Mouse (Mus musculus) ES-E14 (cell line): ENCODE results near the gene Egfem1. TPM values are rescaled to one million over a fixed set of nuclear protein-coding genes. Genes with fewer than 3 reads are reported as not detected.

Source experiments
- DNase-seq: peaks from one replicate; pipeline ENCODE4 v3.0.0-alpha.2; 2013; ENCODE audit warnings: low read depth, low spot score
- H3K27ac ChIP-seq: 2 replicates; pipeline ENCODE4 v1.5.1; 2012; ENCODE audit warnings: low read depth, mild to moderate bottlenecking, low read length, moderate library complexity, mixed read lengths; ENCODE audit not compliant: poor library complexity, insufficient read depth, severe bottlenecking
- H3K36me3 ChIP-seq: 2 replicates; pipeline ENCODE4 v1.6.1; 2012; ENCODE audit warnings: mild to moderate bottlenecking, low read length, moderate library complexity, mixed read lengths; ENCODE audit not compliant: control insufficient read depth, poor library complexity, insufficient read depth, severe bottlenecking
- H3K4me1 ChIP-seq, 2 experiments: fragments of 150-350 bp in 1 of 2; sonication (generic) in 1 of 2; 2 replicates each; pipeline ENCODE4 v1.6.1; 2012; ENCODE audit warnings: low read length in 2 of 2, mild to moderate bottlenecking in 1 of 2, mixed read lengths in 1 of 2; ENCODE audit not compliant: control insufficient read depth in 2 of 2, insufficient read depth in 2 of 2, poor library complexity in 1 of 2
- H3K4me3 ChIP-seq, 2 experiments: fragments of 150-350 bp in 1 of 2; sonication (generic) in 1 of 2; 2 replicates each; pipeline ENCODE4 v1.5.1; 2012; ENCODE audit warnings: low read length in 2 of 2, low read depth in 1 of 2, mild to moderate bottlenecking in 1 of 2, mixed read lengths in 1 of 2; ENCODE audit not compliant: insufficient read depth in 1 of 2, poor library complexity in 1 of 2, severe bottlenecking in 1 of 2
- H3K9ac ChIP-seq: 2 replicates; pipeline ENCODE4 v1.6.1; 2012; ENCODE audit warnings: low read depth, mild to moderate bottlenecking, low read length, mixed read lengths; ENCODE audit not compliant: poor library complexity, insufficient read depth, severe bottlenecking
- H3K9me3 ChIP-seq: fragments of 150-350 bp; sonication (generic); 2 replicates; pipeline ENCODE4 v1.6.1; 2012; ENCODE audit warnings: low read depth, mild to moderate bottlenecking, low read length; ENCODE audit not compliant: control insufficient read depth, insufficient read depth
- CHD2 ChIP-seq: IDR thresholded peaks from 2 replicates; pipeline ENCODE4 v1.6.1; 2014; ENCODE audit warnings: mild to moderate bottlenecking, low read depth, low read length, inconsistent platforms
- HCFC1 ChIP-seq: IDR thresholded peaks from 2 replicates; pipeline ENCODE4 v1.6.1; 2012; ENCODE audit warnings: low read length, inconsistent platforms, borderline replicate concordance; ENCODE audit not compliant: insufficient read depth
- MAFK ChIP-seq: IDR thresholded peaks from 2 replicates; pipeline ENCODE4 v1.6.1; 2014; ENCODE audit warnings: mild to moderate bottlenecking, low read depth, low read length, inconsistent platforms; ENCODE audit not compliant: insufficient read depth
- ZC3H11A ChIP-seq: IDR thresholded peaks from 2 replicates; pipeline ENCODE4 v1.6.1; 2012; ENCODE audit warnings: low read depth, mild to moderate bottlenecking, inconsistent platforms, low read length, borderline replicate concordance
- ZNF384 ChIP-seq: IDR thresholded peaks from 2 replicates; pipeline ENCODE4 v1.6.1; 2012; ENCODE audit warnings: low read depth, low read length, inconsistent platforms
- in situ Hi-C, 2 experiments: fragments of 600-800 bp; cut with MboI; formaldehyde crosslinking; loops; one replicate each; pipeline ENCODE4 v1.15.1; 2025; ENCODE audit warnings: low sequenced_read_pairs in 2 of 2, inconsistent platforms in 1 of 2; ENCODE audit not compliant: unreplicated experiment in 2 of 2
- total RNA-seq: library from RNA; depleted of rRNA; stranded (reverse); fragments of 300-350 nt; gene quantifications from 2 replicates; pipeline ENCODE4 v1.2.3, GENCODE M21; 2012

The Egfem1 gene
- total RNA-seq, 1 experiment = 0.18 TPM

- H3K9ac ChIP-seq = no peak overlapping the region
Observed at GRCm38 (mm10) chr3:29106016-29106723, 24.3 kb downstream of the Egfem1 start.

DNA sequence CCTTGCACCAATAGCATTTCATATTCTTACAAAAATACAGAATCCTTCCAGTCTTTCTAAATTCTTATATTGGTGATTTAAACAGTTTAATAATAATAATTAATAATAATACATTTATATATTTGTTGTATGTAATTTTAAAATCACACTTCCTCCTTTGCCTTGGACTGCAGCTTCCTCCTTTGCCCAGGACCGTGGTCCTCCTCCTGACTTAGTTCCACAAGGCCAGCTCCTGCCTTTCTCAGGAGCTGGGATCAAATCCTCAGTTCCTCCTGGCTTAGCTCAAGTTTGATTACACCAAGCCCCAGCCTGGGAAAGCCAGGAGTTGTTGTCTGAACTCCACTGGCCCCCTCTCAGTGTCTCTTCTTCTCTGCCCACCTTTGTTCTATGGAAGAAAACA lies 25.3 kb downstream of the Egfem1 start:
- no peak overlapping the region for H3K9ac ChIP-seq
- DNase-seq = no peak
- no peaks in the 10 kb centered on the region for H3K4me1 ChIP-seq
- H3K27ac ChIP-seq = no peak overlapping the region
- H3K9me3 ChIP-seq = no peaks in the 10 kb centered on the region
- in situ Hi-C loops = no loop called here
- TF ChIP-seq HCFC1 (no peak), MAFK (no peak), CHD2 (no peak), ZC3H11A (no peak), ZNF384 (no peak)
- no peaks in the 10 kb centered on the region for H3K36me3 ChIP-seq
- H3K4me3 ChIP-seq = no peak overlapping the region

More at GRCm38 (mm10) chr3:29106016-29106723, 24.3 kb downstream of the Egfem1 start:
- Histone ChIP-seq H3K4me1 (no peaks in the 10 kb centered on the region), H3K27ac (no peak overlapping the region), H3K9me3 (no peaks in the 10 kb centered on the region), H3K4me3 (no peak overlapping the region), H3K36me3 (no peaks in the 10 kb centered on the region)
- no peak for DNase-seq
- in situ Hi-C loops = no loop called here
- no peak for TF ChIP-seq ZC3H11A
- TF ChIP-seq MAFK = no peak

- Histone ChIP-seq H3K9me3 (no peaks in the 10 kb centered on the region), H3K36me3 (no peaks in the 10 kb centered on the region), H3K9ac (no peak overlapping the region), H3K4me1 (no peaks in the 10 kb centered on the region), H3K27ac (no peak overlapping the region), H3K4me3 (no peak overlapping the region)
- DNase-seq = no peak
- TF ChIP-seq ZNF384 (no peak), ZC3H11A (no peak), MAFK (no peak)
- in situ Hi-C loops = no loop called here
Observed at GRCm38 (mm10) chr3:29110321-29110720, 28.5 kb downstream of the Egfem1 start.

DNA sequence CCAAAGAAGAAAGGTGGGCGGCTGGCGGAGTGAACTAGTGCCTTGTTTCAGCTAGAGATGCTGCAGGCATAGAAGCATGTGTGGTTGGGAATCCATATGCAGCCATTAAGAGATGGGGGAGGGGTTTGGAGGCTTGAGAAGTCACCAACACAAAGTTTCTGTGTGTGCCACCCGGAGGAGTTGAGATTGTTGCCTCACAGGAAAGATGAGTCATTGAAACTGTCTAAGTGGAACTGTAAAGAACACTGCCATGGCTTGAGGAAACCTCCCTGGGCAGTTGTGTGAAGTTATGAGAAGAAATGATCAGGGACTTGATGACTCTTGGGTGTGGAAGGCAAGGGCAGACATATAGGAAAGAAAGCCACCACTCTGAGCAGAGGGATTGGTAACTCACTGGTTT lies 32.7 kb downstream of the Egfem1 start:
- Histone ChIP-seq H3K9ac (no peak overlapping the region), H3K27ac (no peak overlapping the region), H3K36me3 (no peaks in the 10 kb centered on the region), H3K4me3 (no peak overlapping the region), H3K4me1 (no peaks in the 10 kb centered on the region), H3K9me3 (no peaks in the 10 kb centered on the region)
- DNase-seq = no peak
- in situ Hi-C loops = no loop called here
- TF ChIP-seq ZC3H11A (no peak), ZNF384 (no peak), HCFC1 (no peak), MAFK (no peak), CHD2 (no peak)

DNA sequence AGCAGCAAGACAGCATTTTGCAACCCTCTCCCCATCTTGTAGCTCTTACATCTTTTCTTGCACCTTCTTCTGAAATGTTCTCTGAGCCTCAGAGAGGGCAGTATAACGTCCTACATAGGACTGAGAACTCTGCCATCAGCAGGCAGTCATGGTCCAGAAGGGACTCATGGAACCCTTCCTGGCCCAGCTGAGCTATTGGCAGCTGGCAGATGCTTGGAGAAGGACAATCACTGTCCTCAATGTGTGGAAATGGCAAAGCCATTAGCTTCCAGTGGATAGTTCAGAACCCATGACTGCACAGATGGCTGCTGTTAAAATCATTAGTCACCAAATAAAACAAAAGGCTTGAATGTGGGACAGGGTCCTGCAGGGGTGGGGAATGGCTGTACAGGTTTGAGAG lies 35.6 kb downstream of the Egfem1 start:
- no peaks in the 10 kb centered on the region for H3K9me3 ChIP-seq
- no peak for TF ChIP-seq ZC3H11A
- no peak for TF ChIP-seq ZNF384
- no peak for TF ChIP-seq HCFC1
- no peak overlapping the region for H3K4me3 ChIP-seq
- no peaks in the 10 kb centered on the region for H3K36me3 ChIP-seq
- H3K4me1 ChIP-seq = no peaks in the 10 kb centered on the region
- in situ Hi-C loops = no loop called here
- no peak for DNase-seq
- no peak overlapping the region for H3K9ac ChIP-seq
- H3K27ac ChIP-seq = no peak overlapping the region
